Mouse (Mus musculus) embryonic facial prominence, embryonic 15.5 days (tissue): Measurements from ENCODE around the gene Tmem39b. TPM values are rescaled to one million over a fixed set of nuclear protein-coding genes. Genes with fewer than 3 reads are reported as not detected.
"Not testable (repeated sequence)": the region's sequence is repeated elsewhere in the genome, so short reads cannot be mapped to it uniquely, and the experiment has no call there.

ENCODE experiments used
- ATAC-seq: fragments of 200-750 bp; cut with Nextera tagmentation; 2 replicates; pipeline ENCODE4 v1.8.0; 2017; ENCODE audit warnings: low read depth, moderate TSS enrichment; ENCODE audit not compliant: insufficient number of reproducible peaks, low FRiP score, low TSS enrichment
- H3K27ac ChIP-seq: fragments of 300-500 bp; sonication (generic); replicated peaks from 2 replicates; pipeline ENCODE4 v1.5.1; 2015; ENCODE audit warnings: mild to moderate bottlenecking, inconsistent platforms
- H3K27me3 ChIP-seq: fragments of 300-500 bp; sonication (generic); 2 replicates; pipeline ENCODE4 v1.6.1; 2015; ENCODE audit warnings: inconsistent platforms
- H3K36me3 ChIP-seq: fragments of 300-500 bp; sonication (generic); 2 replicates; pipeline ENCODE4 v1.6.1; 2015; ENCODE audit warnings: mild to moderate bottlenecking, inconsistent platforms
- H3K4me1 ChIP-seq: fragments of 300-500 bp; sonication (generic); 2 replicates; pipeline ENCODE4 v1.6.1; 2015; ENCODE audit warnings: inconsistent platforms
- H3K4me2 ChIP-seq: fragments of 300-500 bp; sonication (generic); replicated peaks from 2 replicates; pipeline ENCODE4 v1.6.1; 2015; ENCODE audit warnings: mild to moderate bottlenecking, inconsistent platforms
- H3K4me3 ChIP-seq: fragments of 300-500 bp; sonication (generic); replicated peaks from 2 replicates; pipeline ENCODE4 v1.5.1; 2015; ENCODE audit warnings: mild to moderate bottlenecking, inconsistent platforms
- H3K9ac ChIP-seq: fragments of 300-500 bp; sonication (generic); 2 replicates; pipeline ENCODE4 v1.6.1; 2015; ENCODE audit warnings: inconsistent platforms
- H3K9me3 ChIP-seq: fragments of 300-500 bp; sonication (generic); replicated peaks from 2 replicates; pipeline ENCODE4 v1.6.1; 2016; ENCODE audit warnings: inconsistent platforms
- WGBS: fragments of 180-500 bp; shearing (Covaris S2); methylation state at CpG from one replicate; pipeline ENCODE4 v1.1.7; 2015; 5-methylcytosine and 5-hydroxymethylcytosine counted together
- polyA plus RNA-seq: library from polyadenylated mRNA; unstranded; fragments of >200 nt; fragmentation: Nextera tagmentation; extraction: Ambion mirVana; gene quantifications from 2 replicates; pipeline ENCODE4 v1.2.1, GENCODE M21; 2015

Gene Tmem39b
- polyA plus RNA-seq, 1 experiment from 2014 or later, result 15.0 TPM

GRCm38 (mm10) chr4:129716310-129716709, 19.7 kb upstream of the Tmem39b start:
- Histone ChIP-seq H3K4me3 (no peak overlapping the region), H3K27me3 (no peaks in the 10 kb centered on the region), H3K9me3 (no peaks in the 10 kb centered on the region), H3K36me3 (peaks cover 82% of the 10 kb centered on the region), H3K4me2 (no peak overlapping the region), H3K27ac (no peak overlapping the region), H3K4me1 (no peaks in the 10 kb centered on the region), H3K9ac (no peak overlapping the region)
- 83% methylated on average over 9 of the region's 9 CpGs for WGBS
- no peak for ATAC-seq

GRCm38 (mm10) chr4:129709486-129710129, 13.0 kb upstream of the Tmem39b start:
- Histone ChIP-seq H3K27me3 (no peaks in the 10 kb centered on the region), H3K36me3 (peaks cover 88% of the 10 kb centered on the region), H3K9me3 (no peaks in the 10 kb centered on the region), H3K4me1 (no peaks in the 10 kb centered on the region), H3K4me2 (no peak overlapping the region), H3K4me3 (no peak overlapping the region), H3K27ac (peak overlapping the region; percentile 45), H3K9ac (no peak overlapping the region)
- ATAC-seq, result peak; percentile 55; the same call in 1 of the 2 replicates
- WGBS, result 76% methylated on average over 8 of the region's 8 CpGs

- no peak for ATAC-seq
- WGBS, result 37% methylated on average over 3 of the region's 3 CpGs
Observed at GRCm38 (mm10) chr4:129706750-129707149, 10.1 kb upstream of the Tmem39b start.

GRCm38 (mm10) chr4:129702454-129702853, 5.8 kb upstream of the Tmem39b start:
- H3K9ac ChIP-seq, result no peak overlapping the region
- 18% methylated on average over 11 of the region's 11 CpGs for WGBS
- H3K36me3 ChIP-seq, result peaks cover 44% of the 10 kb centered on the region

More at GRCm38 (mm10) chr4:129706750-129707149, 10.1 kb upstream of the Tmem39b start:
- H3K9me3 ChIP-seq, result no peaks in the 10 kb centered on the region
- H3K9ac ChIP-seq, result no peak overlapping the region
- 0 out of 2 replicates have a peak overlapping the region, but pooled peaks have one; percentile 44 for H3K27ac ChIP-seq
- no peak overlapping the region for H3K4me3 ChIP-seq
- H3K27me3 ChIP-seq, result no peaks in the 10 kb centered on the region
- no peak overlapping the region for H3K4me2 ChIP-seq
- H3K4me1 ChIP-seq, result peaks cover 17% of the 10 kb centered on the region
- H3K36me3 ChIP-seq, result peaks cover 85% of the 10 kb centered on the region

GRCm38 (mm10) chr4:129701503-129702377, 5.1 kb upstream of the Tmem39b start:
- WGBS, result 44% methylated on average over 17 of the region's 17 CpGs
- Histone ChIP-seq H3K27me3 (no peaks in the 10 kb centered on the region), H3K4me3 (no peak overlapping the region), H3K9ac (no peak overlapping the region), H3K36me3 (peaks cover 41% of the 10 kb centered on the region), H3K9me3 (no peaks in the 10 kb centered on the region), H3K27ac (peak overlapping the region; percentile 81), H3K4me1 (peaks cover 35% of the 10 kb centered on the region), H3K4me2 (peak overlapping the region; percentile 26; the same call in 1 of the 2 replicates)
- peak; percentile 0; the same call in 1 of the 2 replicates for ATAC-seq

More at GRCm38 (mm10) chr4:129702454-129702853, 5.8 kb upstream of the Tmem39b start:
- Histone ChIP-seq H3K27ac (peak overlapping the region; percentile 81), H3K4me2 (0 out of 2 replicates have a peak overlapping the region, but pooled peaks have one; percentile 2), H3K9me3 (no peaks in the 10 kb centered on the region), H3K4me3 (no peak overlapping the region), H3K4me1 (peaks cover 30% of the 10 kb centered on the region), H3K27me3 (no peaks in the 10 kb centered on the region)
- ATAC-seq, result peak; percentile 80

GRCm38 (mm10) chr4:129700661-129701060, 4.0 kb upstream of the Tmem39b start:
- not testable (repeated sequence) for H3K9ac ChIP-seq, H3K9me3 ChIP-seq, H3K27ac ChIP-seq, H3K4me3 ChIP-seq, H3K27me3 ChIP-seq, H3K4me2 ChIP-seq, ATAC-seq
- WGBS, result 89% methylated on average over 6 of the region's 6 CpGs
- peaks cover 31% of the 10 kb centered on the region for H3K36me3 ChIP-seq
- H3K4me1 ChIP-seq, result peaks cover 39% of the 10 kb centered on the region

GRCm38 (mm10) chr4:129700216-129700615, 3.6 kb upstream of the Tmem39b start:
- ATAC-seq, result no peak
- H3K4me1 ChIP-seq, result peaks cover 43% of the 10 kb centered on the region
- no peak overlapping the region for H3K27ac ChIP-seq
- peaks cover 27% of the 10 kb centered on the region for H3K36me3 ChIP-seq
- H3K4me3 ChIP-seq, result no peak overlapping the region
- no peak overlapping the region for H3K9ac ChIP-seq
- H3K4me2 ChIP-seq, result no peak overlapping the region
- H3K9me3 ChIP-seq, result no peaks in the 10 kb centered on the region
- WGBS, result 40% methylated on average over 1 of the region's 1 CpGs
- H3K27me3 ChIP-seq, result no peaks in the 10 kb centered on the region

- Histone ChIP-seq H3K36me3 (peaks cover 20% of the 10 kb centered on the region), H3K27me3 (no peaks in the 10 kb centered on the region), H3K4me2 (peak overlapping the region; percentile 78), H3K9ac (no peak overlapping the region), H3K4me1 (peaks cover 30% of the 10 kb centered on the region), H3K9me3 (no peaks in the 10 kb centered on the region), H3K27ac (peak overlapping the region; percentile 90), H3K4me3 (peak overlapping the region; percentile 72)
- no peak for ATAC-seq
- 77% methylated on average over 7 of the region's 7 CpGs for WGBS
Observed at GRCm38 (mm10) chr4:129697191-129697590, 553 bp upstream of the Tmem39b start.

- Histone ChIP-seq H3K27ac (peak overlapping the region; percentile 90), H3K36me3 (peaks cover 25% of the 10 kb centered on the region), H3K4me2 (peak overlapping the region; percentile 78), H3K4me1 (peaks cover 20% of the 10 kb centered on the region), H3K4me3 (peak overlapping the region; percentile 72), H3K27me3 (no peaks in the 10 kb centered on the region), H3K9me3 (no peaks in the 10 kb centered on the region), H3K9ac (peak overlapping the region; percentile 53)
- ATAC-seq, result no peak
- 15% methylated on average over 6 of the region's 6 CpGs for WGBS
Observed at GRCm38 (mm10) chr4:129695815-129696157, 852 bp downstream of the Tmem39b start.

- ATAC-seq, result no peak
- no peak overlapping the region for H3K4me2 ChIP-seq
- no peak overlapping the region for H3K4me3 ChIP-seq
- no peaks in the 10 kb centered on the region for H3K4me1 ChIP-seq
- 98% methylated on average over 6 of the region's 6 CpGs for WGBS
- no peak overlapping the region for H3K27ac ChIP-seq
- no peak overlapping the region for H3K9ac ChIP-seq
- H3K9me3 ChIP-seq, result no peaks in the 10 kb centered on the region
- no peaks in the 10 kb centered on the region for H3K27me3 ChIP-seq
- peaks cover 90% of the 10 kb centered on the region for H3K36me3 ChIP-seq
Observed at GRCm38 (mm10) chr4:129684531-129684930, 12.1 kb downstream of the Tmem39b start.

- Histone ChIP-seq H3K9ac (no peak overlapping the region), H3K27ac (no peak overlapping the region), H3K4me3 (no peak overlapping the region), H3K9me3 (no peaks in the 10 kb centered on the region), H3K4me1 (no peaks in the 10 kb centered on the region), H3K27me3 (no peaks in the 10 kb centered on the region), H3K36me3 (peaks cover 89% of the 10 kb centered on the region), H3K4me2 (no peak overlapping the region)
- ATAC-seq, result no peak
- WGBS, result 86% methylated on average over 11 of the region's 11 CpGs
Observed at GRCm38 (mm10) chr4:129683901-129684493, 12.6 kb downstream of the Tmem39b start.
